Mouse (Mus musculus) liver, adult 2 months (tissue): ENCODE measurements around the gene Pabpn1.

Experiments
- CTCF ChIP-seq: fragments of 200-500 bp; IDR thresholded peaks from 2 replicates; pipeline ENCODE4 v1.5.1; 2011; ENCODE audit warnings: low read depth, low read length, control low read depth
- POLR2A ChIP-seq: fragments of 200-500 bp; IDR thresholded peaks from 2 replicates; pipeline ENCODE4 v1.6.1; 2011; ENCODE audit warnings: low read length, control low read depth; ENCODE audit not compliant: insufficient read depth; ENCODE audit errors: extremely low read depth

- TF ChIP-seq POLR2A (no peak), CTCF (no peak)
These were observed 24.3 kb upstream of the Pabpn1 start for GRCm38 (mm10) chr14:54868026-54868425.
